Mouse (Mus musculus) hindbrain, embryonic 14.5 days (tissue): ENCODE results near the gene Nprl3. TPM values are rescaled to one million over a fixed set of nuclear protein-coding genes. Genes with fewer than 3 reads are reported as not detected.
"Not testable (repeated sequence)": the region's sequence is repeated elsewhere in the genome, so short reads cannot be mapped to it uniquely, and the experiment has no call there.

Source experiments
- ATAC-seq: fragments of 200-750 bp; cut with Nextera tagmentation; 2 replicates; pipeline ENCODE4 v1.8.0; 2017; ENCODE audit warnings: moderate number of reproducible peaks, mild to moderate bottlenecking, moderate TSS enrichment, moderate library complexity; ENCODE audit not compliant: low FRiP score
- DNase-seq: peaks from one replicate; pipeline ENCODE4 v3.0.0-alpha.2; 2015; ENCODE audit warnings: low spot score
- H3K27ac ChIP-seq: fragments of 300-500 bp; sonication (generic); 2 replicates; pipeline ENCODE4 v1.5.1; 2014; ENCODE audit warnings: mild to moderate bottlenecking, moderate library complexity
- H3K27me3 ChIP-seq: fragments of 300-500 bp; sonication (generic); 2 replicates; pipeline ENCODE4 v1.6.1; 2014; ENCODE audit warnings: mild to moderate bottlenecking, low read length, mixed read lengths; ENCODE audit not compliant: control insufficient read depth, insufficient read depth
- H3K36me3 ChIP-seq: fragments of 300-500 bp; sonication (generic); replicated peaks from 2 replicates; pipeline ENCODE4 v1.6.1; 2014; ENCODE audit not compliant: control insufficient read depth, insufficient read depth
- H3K4me1 ChIP-seq: fragments of 300-500 bp; sonication (generic); replicated peaks from 2 replicates; pipeline ENCODE4 v1.6.1; 2014; ENCODE audit warnings: antibody characterized with exemption, low read length, mixed read lengths; ENCODE audit not compliant: control insufficient read depth, insufficient read depth
- H3K4me2 ChIP-seq: fragments of 300-500 bp; sonication (generic); replicated peaks from 2 replicates; pipeline ENCODE4 v1.6.1; 2014; ENCODE audit warnings: mild to moderate bottlenecking, moderate library complexity
- H3K4me3 ChIP-seq: fragments of 300-500 bp; sonication (generic); replicated peaks from 2 replicates; pipeline ENCODE4 v1.5.1; 2014; ENCODE audit warnings: mild to moderate bottlenecking, low read length
- H3K9ac ChIP-seq: fragments of 300-500 bp; sonication (generic); 2 replicates; pipeline ENCODE4 v1.6.1; 2014
- H3K9me3 ChIP-seq: fragments of 300-500 bp; sonication (generic); 2 replicates; pipeline ENCODE4 v1.6.1; 2016; ENCODE audit warnings: low read length; ENCODE audit not compliant: control insufficient read depth
- WGBS: fragments of 180-500 bp; shearing (Covaris S2); extraction: QIAGEN DNeasy Blood & Tissue Kit; methylation state at CpG from one replicate; pipeline ENCODE4 v1.1.7; 2014; 5-methylcytosine and 5-hydroxymethylcytosine counted together
- polyA plus RNA-seq: library from polyadenylated mRNA; unstranded; fragments of >200 nt; fragmentation: Nextera tagmentation; extraction: Ambion mirVana; gene quantifications from 2 replicates; pipeline ENCODE4 v1.2.1, GENCODE M21; 2014

The Nprl3 gene
- polyA plus RNA-seq, 1 experiment from 2014 or later = 35.3 TPM

GRCm38 (mm10) chr11:32299865-32300264 lies 32.4 kb upstream of the Nprl3 start, which contains the start of gene Hbq1a:
Hbq1a (plus strand) TSS chr11:32300069.
- Histone ChIP-seq H3K4me2 (peak within 1 kb of the TSS; percentile 50), H3K9ac (0 out of 2 replicates have a peak within 1 kb of the TSS, but pooled peaks have one; percentile 10), H3K27me3 (peaks cover 10% of the 10 kb centered on the region; the same call in 1 of the 2 replicates), H3K4me3 (peak within 1 kb of the TSS; percentile 22; the same call in 1 of the 2 replicates)
- WGBS = 6% methylated on average over 16 of the region's 16 CpGs
- not testable (repeated sequence) for H3K4me1 ChIP-seq, H3K27ac ChIP-seq, H3K36me3 ChIP-seq, H3K9me3 ChIP-seq
- DNase-seq = peak; percentile 63
- peak; percentile 71; the same call in 1 of the 2 replicates for ATAC-seq

GRCm38 (mm10) chr11:32298532-32298918 lies 31.0 kb upstream of the Nprl3 start:
- Histone ChIP-seq H3K27me3 (peaks cover 10% of the 10 kb centered on the region; the same call in 1 of the 2 replicates), H3K36me3 (no peaks in the 10 kb centered on the region), H3K9ac (no peak overlapping the region), H3K4me1 (no peaks in the 10 kb centered on the region), H3K4me3 (no peak overlapping the region), H3K27ac (no peak overlapping the region), H3K9me3 (no peaks in the 10 kb centered on the region), H3K4me2 (no peak overlapping the region)
- ATAC-seq (no peak), DNase-seq (no peak)
- 99% methylated on average over 2 of the region's 2 CpGs for WGBS

- WGBS = 91% methylated on average over 1 of the region's 1 CpGs
- no peak overlapping the region for H3K4me2 ChIP-seq
- H3K36me3 ChIP-seq = no peaks in the 10 kb centered on the region
- DNase-seq (no peak), ATAC-seq (no peak)
- H3K27me3 ChIP-seq = peaks cover 10% of the 10 kb centered on the region; the same call in 1 of the 2 replicates
- no peaks in the 10 kb centered on the region for H3K9me3 ChIP-seq
- no peak overlapping the region for H3K4me3 ChIP-seq
- H3K4me1 ChIP-seq = no peaks in the 10 kb centered on the region
- no peak overlapping the region for H3K9ac ChIP-seq
- H3K27ac ChIP-seq = no peak overlapping the region
These were observed 30.5 kb upstream of the Nprl3 start for GRCm38 (mm10) chr11:32297866-32298531.

GRCm38 (mm10) chr11:32297417-32297816 lies 29.9 kb upstream of the Nprl3 start:
- not testable (repeated sequence) for H3K4me1 ChIP-seq, H3K4me3 ChIP-seq, H3K4me2 ChIP-seq, DNase-seq, ATAC-seq, H3K9ac ChIP-seq, H3K9me3 ChIP-seq, H3K36me3 ChIP-seq, H3K27ac ChIP-seq
- WGBS = 70% methylated on average over 2 of the region's 2 CpGs
- peaks cover 10% of the 10 kb centered on the region; the same call in 1 of the 2 replicates for H3K27me3 ChIP-seq

- no CpG with 5 or more reads among the region's 4 CpGs for WGBS
- H3K27ac ChIP-seq, H3K4me3 ChIP-seq, H3K36me3 ChIP-seq, DNase-seq, H3K9ac ChIP-seq, H3K4me2 ChIP-seq, H3K4me1 ChIP-seq, H3K9me3 ChIP-seq, ATAC-seq, H3K27me3 ChIP-seq: not testable (repeated sequence)
These were observed 28.7 kb upstream of the Nprl3 start, which contains the start of gene Hba-a2 for GRCm38 (mm10) chr11:32296203-32296602. Hba-a2 (plus strand) TSS chr11:32296489.

- DNase-seq, ATAC-seq, H3K27ac ChIP-seq, H3K27me3 ChIP-seq, H3K36me3 ChIP-seq, H3K9ac ChIP-seq, H3K4me3 ChIP-seq, H3K9me3 ChIP-seq, H3K4me2 ChIP-seq, H3K4me1 ChIP-seq: not testable (repeated sequence)
- WGBS = 62% methylated on average over 3 of the region's 3 CpGs
These were observed 26.0 kb upstream of the Nprl3 start for GRCm38 (mm10) chr11:32293479-32293878.

GRCm38 (mm10) chr11:32292819-32293218 lies 25.3 kb upstream of the Nprl3 start:
- not testable (repeated sequence) for ATAC-seq, H3K9ac ChIP-seq, DNase-seq, H3K4me2 ChIP-seq, H3K4me1 ChIP-seq, H3K4me3 ChIP-seq, H3K27me3 ChIP-seq, H3K27ac ChIP-seq, H3K36me3 ChIP-seq, H3K9me3 ChIP-seq
- 87% methylated on average over 4 of the region's 4 CpGs for WGBS

- no peaks in the 10 kb centered on the region for H3K36me3 ChIP-seq
- 70% methylated on average over 9 of the region's 9 CpGs for WGBS
- H3K4me2 ChIP-seq = no peak overlapping the region; the same call in 1 of the 2 replicates
- H3K9ac ChIP-seq = no peak overlapping the region
- no peak overlapping the region for H3K4me3 ChIP-seq
- no peak overlapping the region for H3K27ac ChIP-seq
- H3K4me1 ChIP-seq = no peaks in the 10 kb centered on the region
- no peaks in the 10 kb centered on the region for H3K9me3 ChIP-seq
- DNase-seq (no peak), ATAC-seq (no peak)
- no peaks in the 10 kb centered on the region for H3K27me3 ChIP-seq
These were observed 20.0 kb upstream of the Nprl3 start for GRCm38 (mm10) chr11:32287493-32287825.

GRCm38 (mm10) chr11:32286695-32287492 lies 19.4 kb upstream of the Nprl3 start, which contains the start of gene Hbq1b:
Hbq1b (plus strand) TSS chr11:32286965.
- H3K27ac ChIP-seq, H3K36me3 ChIP-seq, H3K9me3 ChIP-seq, H3K4me1 ChIP-seq, H3K27me3 ChIP-seq: not testable (repeated sequence)
- H3K4me3 ChIP-seq = peak within 1 kb of the TSS; percentile 25
- peak within 1 kb of the TSS; percentile 39; the same call in 1 of the 2 replicates for H3K9ac ChIP-seq
- peak; percentile 76 for DNase-seq
- WGBS = 20% methylated on average over 30 of the region's 33 CpGs
- peak within 1 kb of the TSS; percentile 56 for H3K4me2 ChIP-seq
- ATAC-seq = peak; percentile 80
